Mouse (Mus musculus): ENCODE measurements around the gene Phactr2. TPM values are rescaled to one million over a fixed set of nuclear protein-coding genes. Genes with fewer than 3 reads are reported as not detected.

Gene Phactr2
- polyA plus RNA-seq, 1 experiment from 2014 or later: 16.8 TPM

GRCm38 (mm10) chr10:13443647-13444046, 30.6 kb downstream of the Phactr2 start:
- H3K9ac ChIP-seq (ENCODE audit: low read length): no peak overlapping the region
- no peak overlapping the region for H3K4me2 ChIP-seq (replicated peaks; ENCODE audit: low read depth)
- no peak overlapping the region for H3K27ac ChIP-seq (replicated peaks)
- H3K36me3 ChIP-seq (ENCODE audit: control insufficient read depth, insufficient read depth, low read length): no peaks in the 10 kb centered on the region
- WGBS: 60% methylated on average over 6 of the region's 6 CpGs
- DNase-seq (ENCODE audit: low spot score) (no peak), ATAC-seq (ENCODE audit: low FRiP score, low TSS enrichment) (no peak)
- H3K4me3 ChIP-seq (ENCODE audit: low read depth, low read length): no peak overlapping the region
- no peaks in the 10 kb centered on the region for H3K4me1 ChIP-seq (replicated peaks; ENCODE audit: control insufficient read depth, insufficient read depth)
- no peak for TF ChIP-seq EP300 (optimal IDR thresholded peaks at IDR 0.05)
- TF ChIP-seq CTCF (IDR thresholded peaks at IDR 0.05; ENCODE audit: low read depth): no peak
- no peaks in the 10 kb centered on the region for H3K9me3 ChIP-seq (ENCODE audit: control insufficient read depth, low read length)
- no peaks in the 10 kb centered on the region for H3K27me3 ChIP-seq (ENCODE audit: control insufficient read depth, insufficient read depth, low read length)

GRCm38 (mm10) chr10:13440292-13440691, 33.9 kb downstream of the Phactr2 start:
- 78% methylated on average over 4 of the region's 4 CpGs for WGBS
- no peaks in the 10 kb centered on the region for H3K27me3 ChIP-seq (ENCODE audit: control insufficient read depth, insufficient read depth, low read length)
- no peaks in the 10 kb centered on the region for H3K4me1 ChIP-seq (replicated peaks; ENCODE audit: control insufficient read depth, insufficient read depth)
- DNase-seq (ENCODE audit: low spot score) (no peak), ATAC-seq (ENCODE audit: low FRiP score, low TSS enrichment) (no peak)
- H3K27ac ChIP-seq (replicated peaks): no peak overlapping the region
- no peaks in the 10 kb centered on the region for H3K9me3 ChIP-seq (ENCODE audit: control insufficient read depth, low read length)
- no peak overlapping the region for H3K4me3 ChIP-seq (ENCODE audit: low read depth, low read length)
- H3K4me2 ChIP-seq (replicated peaks; ENCODE audit: low read depth): no peak overlapping the region
- H3K36me3 ChIP-seq (ENCODE audit: control insufficient read depth, insufficient read depth, low read length): no peaks in the 10 kb centered on the region
- no peak overlapping the region for H3K9ac ChIP-seq (ENCODE audit: low read length)
- TF ChIP-seq CTCF (IDR thresholded peaks at IDR 0.05; ENCODE audit: low read depth): no peak
- no peak for TF ChIP-seq EP300 (optimal IDR thresholded peaks at IDR 0.05)

- 74% methylated on average over 10 of the region's 10 CpGs for WGBS
- TF ChIP-seq EP300 (optimal IDR thresholded peaks at IDR 0.05): no peak
- no peak for TF ChIP-seq CTCF (IDR thresholded peaks at IDR 0.05; ENCODE audit: low read depth)
Measured at GRCm38 (mm10) chr10:13438118-13438821, 35.9 kb downstream of the Phactr2 start.

GRCm38 (mm10) chr10:13437011-13437410, 37.2 kb downstream of the Phactr2 start:
- Histone ChIP-seq H3K4me3 (ENCODE audit: low read depth, low read length) (no peak overlapping the region), H3K36me3 (ENCODE audit: control insufficient read depth, insufficient read depth, low read length) (no peaks in the 10 kb centered on the region), H3K27ac (replicated peaks) (no peak overlapping the region), H3K9me3 (ENCODE audit: control insufficient read depth, low read length) (no peaks in the 10 kb centered on the region), H3K9ac (ENCODE audit: low read length) (no peak overlapping the region), H3K27me3 (ENCODE audit: control insufficient read depth, insufficient read depth, low read length) (no peaks in the 10 kb centered on the region), H3K4me2 (replicated peaks; ENCODE audit: low read depth) (no peak overlapping the region), H3K4me1 (replicated peaks; ENCODE audit: control insufficient read depth, insufficient read depth) (no peaks in the 10 kb centered on the region)
- WGBS: 70% methylated on average over 9 of the region's 9 CpGs
- ATAC-seq (ENCODE audit: low FRiP score, low TSS enrichment): no peak
- no peak for DNase-seq (ENCODE audit: low spot score)
- TF ChIP-seq CTCF (IDR thresholded peaks at IDR 0.05; ENCODE audit: low read depth) (no peak), EP300 (optimal IDR thresholded peaks at IDR 0.05) (no peak)

More at GRCm38 (mm10) chr10:13438118-13438821, 35.9 kb downstream of the Phactr2 start:
- Histone ChIP-seq H3K9ac (ENCODE audit: low read length) (no peak overlapping the region), H3K9me3 (ENCODE audit: control insufficient read depth, low read length) (no peaks in the 10 kb centered on the region), H3K4me1 (replicated peaks; ENCODE audit: control insufficient read depth, insufficient read depth) (no peaks in the 10 kb centered on the region), H3K4me3 (ENCODE audit: low read depth, low read length) (no peak overlapping the region), H3K36me3 (ENCODE audit: control insufficient read depth, insufficient read depth, low read length) (no peaks in the 10 kb centered on the region), H3K27ac (replicated peaks) (no peak overlapping the region), H3K27me3 (ENCODE audit: control insufficient read depth, insufficient read depth, low read length) (no peaks in the 10 kb centered on the region), H3K4me2 (replicated peaks; ENCODE audit: low read depth) (no peak overlapping the region)
- DNase-seq (ENCODE audit: low spot score) (no peak), ATAC-seq (ENCODE audit: low FRiP score, low TSS enrichment) (no peak)

- no peak for ATAC-seq (ENCODE audit: low FRiP score, low TSS enrichment)
- H3K27ac ChIP-seq (replicated peaks): no peak overlapping the region
- no peaks in the 10 kb centered on the region for H3K4me1 ChIP-seq (replicated peaks; ENCODE audit: control insufficient read depth, insufficient read depth)
- H3K4me3 ChIP-seq (ENCODE audit: low read depth, low read length): no peak overlapping the region
- H3K4me2 ChIP-seq (replicated peaks; ENCODE audit: low read depth): no peak overlapping the region
- H3K27me3 ChIP-seq (ENCODE audit: control insufficient read depth, insufficient read depth, low read length): no peaks in the 10 kb centered on the region
- H3K9ac ChIP-seq (ENCODE audit: low read length): no peak overlapping the region
- no peaks in the 10 kb centered on the region for H3K36me3 ChIP-seq (ENCODE audit: control insufficient read depth, insufficient read depth, low read length)
- WGBS: 57% methylated on average over 7 of the region's 7 CpGs
- TF ChIP-seq CTCF (IDR thresholded peaks at IDR 0.05; ENCODE audit: low read depth) (no peak), EP300 (optimal IDR thresholded peaks at IDR 0.05) (no peak)
- H3K9me3 ChIP-seq (ENCODE audit: control insufficient read depth, low read length): no peaks in the 10 kb centered on the region
- no peak for DNase-seq (ENCODE audit: low spot score)
Measured at GRCm38 (mm10) chr10:13433016-13433415, 41.2 kb downstream of the Phactr2 start.

Data from stomach, postnatal 0 days (tissue).